Mouse (Mus musculus) neutrophil, adult 65 days (primary cell): ENCODE measurements around the gene Spa17. TPM values are rescaled to one million over a fixed set of nuclear protein-coding genes. Genes with fewer than 3 reads are reported as not detected.

ENCODE experiments used
- total RNA-seq: library from RNA; stranded (reverse); gene quantifications from 2 replicates; pipeline ENCODE4 v1.2.4, GENCODE M21; 2023

Spa17 gene
- total RNA-seq = 0.73 TPM in 1 of 2 replicates, not detected in the other

DNA sequence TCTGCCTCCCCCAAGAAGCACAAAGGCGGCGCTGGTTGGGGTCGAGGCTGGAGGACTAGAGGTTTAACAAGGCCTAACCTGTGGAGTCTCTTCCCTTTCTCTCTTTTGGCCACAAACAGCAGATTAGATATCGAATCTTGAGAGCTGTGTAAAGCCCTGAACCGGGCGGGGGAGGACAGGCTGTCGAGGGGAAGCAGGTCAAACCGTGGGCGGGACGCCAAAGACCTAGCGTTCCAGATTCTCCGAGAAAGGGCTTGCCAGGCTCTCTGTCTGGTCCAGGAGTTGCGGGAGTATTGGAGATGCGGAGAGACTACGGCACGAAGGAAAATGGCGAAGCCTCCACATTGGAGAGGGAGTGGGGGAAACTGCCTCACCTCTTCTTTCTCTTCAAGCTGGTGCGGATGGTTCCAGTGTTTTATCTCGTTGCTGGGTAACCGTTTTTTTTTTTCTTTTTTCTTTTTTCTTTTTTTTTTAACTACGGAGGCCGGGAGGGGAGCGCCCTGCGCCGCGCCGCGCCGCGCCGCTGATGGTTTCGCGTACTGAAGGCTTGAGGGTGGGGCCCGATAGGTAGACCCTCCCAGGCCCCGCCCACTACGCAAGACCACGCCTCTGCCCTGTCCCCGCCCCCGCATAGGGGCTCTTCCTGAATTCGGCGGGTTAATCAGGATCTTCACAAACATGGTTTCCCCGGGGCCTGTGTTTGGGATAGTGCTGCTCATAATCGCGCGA is at the start of gene Spa17:
Spa17 (minus strand) TSS at position 541 of the 729 bp plus-strand sequence.

DNA sequence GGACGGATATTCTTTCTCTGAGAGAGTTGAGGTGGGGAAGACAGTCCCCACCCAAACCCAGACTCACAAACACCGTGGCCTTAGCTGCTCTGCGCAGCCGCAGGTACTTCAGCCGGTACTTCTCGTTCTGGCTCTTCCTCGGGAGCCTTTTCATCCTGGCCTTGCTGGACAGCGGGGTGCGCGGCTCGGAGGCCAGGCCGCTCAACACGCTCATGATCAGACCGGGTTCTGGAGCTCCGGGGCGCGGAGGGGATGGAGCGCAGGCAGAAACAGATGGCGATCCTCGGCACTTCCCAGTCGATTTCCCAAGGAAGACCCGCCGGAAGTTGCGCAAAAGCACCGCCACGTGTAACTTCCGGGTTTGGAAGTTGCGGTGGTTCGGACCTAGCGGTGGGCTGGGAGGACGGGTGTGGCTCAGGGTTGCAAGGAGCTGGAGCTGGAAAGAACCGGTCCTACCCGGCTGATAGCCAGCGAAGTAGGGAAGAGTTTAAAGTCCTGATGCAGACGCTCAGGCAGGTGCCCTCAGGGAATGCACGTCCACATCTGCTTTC is 43.5 kb upstream of the Spa17 start, which contains the start of gene Tbrg1:
Tbrg1 (minus strand) TSS at position 382 of the 551 bp plus-strand sequence.

GRCm38 (mm10) chr9:37554838-37555748 is 58.4 kb downstream of the Spa17 start, which contains the start of gene Siae:
TSS of gene Siae (plus strand) at chr9:37555698.

Other genes with a start within 250 kb of the Spa17 start
- gene Hepacam, start 246.4 kb downstream of the Spa17 start, total RNA-seq = not detected in 2 replicates
- 1.0 TPM in 1 of 2 replicates, not detected in the other for gene Robo4, start 211.8 kb downstream of the Spa17 start, total RNA-seq
- 0.32 TPM in 1 of 2 replicates, not detected in the other for gene Robo3, start 180.5 kb downstream of the Spa17 start, total RNA-seq
- 6.8 and 10.4 TPM in 2 replicates for gene Msantd2, start 124.4 kb downstream of the Spa17 start, total RNA-seq
- gene Esam, start 85.6 kb downstream of the Spa17 start, total RNA-seq = not detected in 2 replicates
- gene Vsig2, start 74.5 kb downstream of the Spa17 start, total RNA-seq = not detected in 2 replicates
- gene Nrgn, start 60.8 kb downstream of the Spa17 start, total RNA-seq = 1.4 and 1.9 TPM in 2 replicates
- gene Siae, start 58.0 kb downstream of the Spa17 start, total RNA-seq = 2.5 and 2.6 TPM in 2 replicates
- 50.3 and 54.0 TPM in 2 replicates for gene Tbrg1, start 43.6 kb upstream of the Spa17 start, total RNA-seq
- gene Panx3, start 55.5 kb upstream of the Spa17 start, total RNA-seq = not detected in 2 replicates
- not detected in 2 replicates for gene Olfr160, start 102.5 kb upstream of the Spa17 start, total RNA-seq
- not detected in 2 replicates for gene Olfr874, start 131.4 kb upstream of the Spa17 start, total RNA-seq
- not detected in 2 replicates for gene Olfr875, start 158.1 kb upstream of the Spa17 start, total RNA-seq
- not detected in 2 replicates for gene Olfr876, start 189.3 kb upstream of the Spa17 start, total RNA-seq
- gene Olfr877, start 240.5 kb upstream of the Spa17 start, total RNA-seq = not detected in 2 replicates